Mouse (Mus musculus): ENCODE data around the gene Cat. TPM values are rescaled to one million over a fixed set of nuclear protein-coding genes. Genes with fewer than 3 reads are reported as not detected.

Gene Cat
- polyA plus RNA-seq, 1 experiment = 16.3 TPM

GRCm38 (mm10) chr2:103450267-103450666 is 34.7 kb downstream of the Cat start:
- H3K79me2 ChIP-seq (ENCODE audit: control insufficient read depth, insufficient read depth) = no peaks in the 10 kb centered on the region
- no peak overlapping the region for H3K4me3 ChIP-seq
- H3K36me3 ChIP-seq (ENCODE audit: control insufficient read depth, insufficient read depth) = no peaks in the 10 kb centered on the region
- no peak for TF ChIP-seq E2F4 (IDR thresholded peaks at IDR 0.05; ENCODE audit: insufficient read depth)
- no peak for TF ChIP-seq POLR2A (IDR thresholded peaks at IDR 0.05; ENCODE audit: insufficient read length, low read depth)
- TF ChIP-seq USF1 (IDR thresholded peaks at IDR 0.05; ENCODE audit: low read depth) = no peak
- no peak for TF ChIP-seq REST (IDR thresholded peaks at IDR 0.05; ENCODE audit: insufficient read depth, insufficient read length)
- no peak for TF ChIP-seq SRF (IDR thresholded peaks at IDR 0.05; ENCODE audit: control insufficient read depth, insufficient read length, low read depth)
- no peak for TF ChIP-seq MYOD1 (IDR thresholded peaks at IDR 0.05; ENCODE audit: control insufficient read depth in 1 of 3, insufficient read length in 2 of 3, low read depth in 2 of 3)
- TF ChIP-seq MYOG (IDR thresholded peaks at IDR 0.05; ENCODE audit: control insufficient read depth in 1 of 3, insufficient read depth in 1 of 3, insufficient read length in 2 of 3, low read depth in 2 of 3) = no peak
- TF ChIP-seq TCF12 (IDR thresholded peaks at IDR 0.05; ENCODE audit: insufficient read depth, poor library complexity, severe bottlenecking) = no peak
- no peak for TF ChIP-seq CEBPB (IDR thresholded peaks at IDR 0.05; ENCODE audit: insufficient read depth, poor library complexity, severe bottlenecking)
- no peak for TF ChIP-seq MAX (IDR thresholded peaks at IDR 0.05; ENCODE audit: low read depth)
- no peak for TF ChIP-seq POLR2AphosphoS2 (IDR thresholded peaks at IDR 0.05; ENCODE audit: insufficient read length, low read depth)
- TF ChIP-seq TCF3 (IDR thresholded peaks at IDR 0.05; ENCODE audit: insufficient read length, low read depth) = no peak
- H3K4me2 ChIP-seq (ENCODE audit: low read depth) = no peak overlapping the region
- peaks cover 7% of the 10 kb centered on the region for H3K27me3 ChIP-seq (ENCODE audit: control insufficient read depth, insufficient read depth, insufficient read length)
- H3ac ChIP-seq (ENCODE audit: control insufficient read depth, insufficient read length) = no peak overlapping the region

- Histone ChIP-seq H3K4me2 (ENCODE audit: low read depth) (no peak overlapping the region), H3K27me3 (ENCODE audit: control insufficient read depth, insufficient read depth, insufficient read length) (peaks cover 7% of the 10 kb centered on the region), H3K4me3 (no peak overlapping the region), H3K36me3 (ENCODE audit: control insufficient read depth, insufficient read depth) (no peaks in the 10 kb centered on the region), H3K79me2 (ENCODE audit: control insufficient read depth, insufficient read depth) (no peaks in the 10 kb centered on the region), H3ac (ENCODE audit: control insufficient read depth, insufficient read length) (no peak overlapping the region)
- TF ChIP-seq MAX (IDR thresholded peaks at IDR 0.05; ENCODE audit: low read depth) (no peak), TCF12 (IDR thresholded peaks at IDR 0.05; ENCODE audit: insufficient read depth, poor library complexity, severe bottlenecking) (no peak), POLR2A (IDR thresholded peaks at IDR 0.05; ENCODE audit: insufficient read length, low read depth) (no peak), POLR2AphosphoS2 (IDR thresholded peaks at IDR 0.05; ENCODE audit: insufficient read length, low read depth) (no peak), TCF3 (IDR thresholded peaks at IDR 0.05; ENCODE audit: insufficient read length, low read depth) (no peak), MYOG (IDR thresholded peaks at IDR 0.05; ENCODE audit: control insufficient read depth in 1 of 3, insufficient read depth in 1 of 3, insufficient read length in 2 of 3, low read depth in 2 of 3) (no peak), MYOD1 (IDR thresholded peaks at IDR 0.05; ENCODE audit: control insufficient read depth in 1 of 3, insufficient read length in 2 of 3, low read depth in 2 of 3) (no peak), SRF (IDR thresholded peaks at IDR 0.05; ENCODE audit: control insufficient read depth, insufficient read length, low read depth) (no peak), E2F4 (IDR thresholded peaks at IDR 0.05; ENCODE audit: insufficient read depth) (no peak), CEBPB (IDR thresholded peaks at IDR 0.05; ENCODE audit: insufficient read depth, poor library complexity, severe bottlenecking) (no peak), USF1 (IDR thresholded peaks at IDR 0.05; ENCODE audit: low read depth) (no peak), REST (IDR thresholded peaks at IDR 0.05; ENCODE audit: insufficient read depth, insufficient read length) (no peak)
These were observed 35.1 kb downstream of the Cat start for GRCm38 (mm10) chr2:103449813-103450212.

GRCm38 (mm10) chr2:103448947-103449560 is 35.9 kb downstream of the Cat start:
- H3K4me2 ChIP-seq (ENCODE audit: low read depth) = no peak overlapping the region
- no peaks in the 10 kb centered on the region for H3K79me2 ChIP-seq (ENCODE audit: control insufficient read depth, insufficient read depth)
- H3K27me3 ChIP-seq (ENCODE audit: control insufficient read depth, insufficient read depth, insufficient read length) = peaks cover 7% of the 10 kb centered on the region
- TF ChIP-seq MYOD1 (IDR thresholded peaks at IDR 0.05; ENCODE audit: control insufficient read depth in 1 of 3, insufficient read length in 2 of 3, low read depth in 2 of 3) = no peak
- no peak for TF ChIP-seq USF1 (IDR thresholded peaks at IDR 0.05; ENCODE audit: low read depth)
- TF ChIP-seq SRF (IDR thresholded peaks at IDR 0.05; ENCODE audit: control insufficient read depth, insufficient read length, low read depth) = no peak
- no peak for TF ChIP-seq POLR2AphosphoS2 (IDR thresholded peaks at IDR 0.05; ENCODE audit: insufficient read length, low read depth)
- TF ChIP-seq REST (IDR thresholded peaks at IDR 0.05; ENCODE audit: insufficient read depth, insufficient read length) = no peak
- TF ChIP-seq CEBPB (IDR thresholded peaks at IDR 0.05; ENCODE audit: insufficient read depth, poor library complexity, severe bottlenecking) = no peak
- TF ChIP-seq TCF3 (IDR thresholded peaks at IDR 0.05; ENCODE audit: insufficient read length, low read depth) = no peak
- no peak for TF ChIP-seq POLR2A (IDR thresholded peaks at IDR 0.05; ENCODE audit: insufficient read length, low read depth)
- TF ChIP-seq MYOG (IDR thresholded peaks at IDR 0.05; ENCODE audit: control insufficient read depth in 1 of 3, insufficient read depth in 1 of 3, insufficient read length in 2 of 3, low read depth in 2 of 3) = no peak
- TF ChIP-seq E2F4 (IDR thresholded peaks at IDR 0.05; ENCODE audit: insufficient read depth) = no peak
- no peak for TF ChIP-seq MAX (IDR thresholded peaks at IDR 0.05; ENCODE audit: low read depth)
- TF ChIP-seq TCF12 (IDR thresholded peaks at IDR 0.05; ENCODE audit: insufficient read depth, poor library complexity, severe bottlenecking) = no peak
- H3K4me3 ChIP-seq = no peak overlapping the region
- no peaks in the 10 kb centered on the region for H3K36me3 ChIP-seq (ENCODE audit: control insufficient read depth, insufficient read depth)
- no peak overlapping the region for H3ac ChIP-seq (ENCODE audit: control insufficient read depth, insufficient read length)

GRCm38 (mm10) chr2:103446326-103446725 is 38.6 kb downstream of the Cat start:
- H3K4me2 ChIP-seq (ENCODE audit: low read depth) = no peak overlapping the region
- no peak overlapping the region for H3K4me3 ChIP-seq
- no peaks in the 10 kb centered on the region for H3K36me3 ChIP-seq (ENCODE audit: control insufficient read depth, insufficient read depth)
- H3K27me3 ChIP-seq (ENCODE audit: control insufficient read depth, insufficient read depth, insufficient read length) = peaks cover 10% of the 10 kb centered on the region
- TF ChIP-seq REST (IDR thresholded peaks at IDR 0.05; ENCODE audit: insufficient read depth, insufficient read length) (no peak), E2F4 (IDR thresholded peaks at IDR 0.05; ENCODE audit: insufficient read depth) (no peak), USF1 (IDR thresholded peaks at IDR 0.05; ENCODE audit: low read depth) (no peak)
- no peaks in the 10 kb centered on the region for H3K79me2 ChIP-seq (ENCODE audit: control insufficient read depth, insufficient read depth)
- H3ac ChIP-seq (ENCODE audit: control insufficient read depth, insufficient read length) = no peak overlapping the region

- no peak overlapping the region for H3K4me3 ChIP-seq
- no peaks in the 10 kb centered on the region for H3K36me3 ChIP-seq (ENCODE audit: control insufficient read depth, insufficient read depth)
- no peak for TF ChIP-seq MYOG (IDR thresholded peaks at IDR 0.05; ENCODE audit: control insufficient read depth in 1 of 3, insufficient read depth in 1 of 3, insufficient read length in 2 of 3, low read depth in 2 of 3)
- TF ChIP-seq SRF (IDR thresholded peaks at IDR 0.05; ENCODE audit: control insufficient read depth, insufficient read length, low read depth) = no peak
- TF ChIP-seq E2F4 (IDR thresholded peaks at IDR 0.05; ENCODE audit: insufficient read depth) = no peak
- TF ChIP-seq MAX (IDR thresholded peaks at IDR 0.05; ENCODE audit: low read depth) = no peak
- no peak for TF ChIP-seq USF1 (IDR thresholded peaks at IDR 0.05; ENCODE audit: low read depth)
- no peak for TF ChIP-seq TCF3 (IDR thresholded peaks at IDR 0.05; ENCODE audit: insufficient read length, low read depth)
- TF ChIP-seq MYOD1 (IDR thresholded peaks at IDR 0.05; ENCODE audit: control insufficient read depth in 1 of 3, insufficient read length in 2 of 3, low read depth in 2 of 3) = no peak
- TF ChIP-seq CEBPB (IDR thresholded peaks at IDR 0.05; ENCODE audit: insufficient read depth, poor library complexity, severe bottlenecking) = no peak
- no peak for TF ChIP-seq POLR2AphosphoS2 (IDR thresholded peaks at IDR 0.05; ENCODE audit: insufficient read length, low read depth)
These were observed 39.2 kb downstream of the Cat start for GRCm38 (mm10) chr2:103445776-103446175.

More at GRCm38 (mm10) chr2:103445776-103446175, 39.2 kb downstream of the Cat start:
- H3ac ChIP-seq (ENCODE audit: control insufficient read depth, insufficient read length) = no peak overlapping the region
- no peaks in the 10 kb centered on the region for H3K79me2 ChIP-seq (ENCODE audit: control insufficient read depth, insufficient read depth)
- peaks cover 10% of the 10 kb centered on the region for H3K27me3 ChIP-seq (ENCODE audit: control insufficient read depth, insufficient read depth, insufficient read length)
- H3K4me2 ChIP-seq (ENCODE audit: low read depth) = no peak overlapping the region

Measured in myocyte (in vitro differentiated cells).